Mouse (Mus musculus): ENCODE data around the gene Creb5. TPM values are rescaled to one million over a fixed set of nuclear protein-coding genes. Genes with fewer than 3 reads are reported as not detected.

Creb5 gene
- polyA plus RNA-seq (2015; fragmentation: Nextera tagmentation; extraction: Ambion mirVana): 5.1 and 5.4 TPM in 2 replicates

- Histone ChIP-seq H3K27ac (ENCODE audit: low read length) (no peak within 1 kb of the TSS), H3K4me3 (ENCODE audit: low read depth, low read length) (peak within 1 kb of the TSS; percentile 53), H3K36me3 (ENCODE audit: insufficient read depth, low read length) (no peaks in the 10 kb centered on the region), H3K9me3 (ENCODE audit: low read length) (no peaks in the 10 kb centered on the region), H3K4me1 (ENCODE audit: insufficient read depth, low read depth, low read length) (peaks cover 6% of the 10 kb centered on the region; the same call in 1 of the 2 replicates), H3K4me2 (replicated peaks; ENCODE audit: low read depth, low read length) (peak within 1 kb of the TSS; percentile 90), H3K27me3 (replicated peaks; ENCODE audit: insufficient read depth, low read length) (peaks cover 27% of the 10 kb centered on the region; the same call in 1 of the 2 replicates), H3K9ac (replicated peaks; ENCODE audit: low read depth) (peak within 1 kb of the TSS; percentile 44)
- ATAC-seq: peak; percentile 91
- peak; percentile 91 for DNase-seq (ENCODE audit: low spot score)
- TF ChIP-seq CTCF (IDR thresholded peaks at IDR 0.05): no peak
- 0 out of 2 replicates have a peak, but pooled peaks have one; percentile 4 for TF ChIP-seq EP300 (IDR thresholded peaks at IDR 0.05)
- WGBS: 1% methylated on average over 44 of the region's 45 CpGs
Observed at GRCm38 (mm10) chr6:53287038-53287561, at the start of gene Creb5. Gene Creb5, plus strand, starts transcription at chr6:53287270.

- no peaks in the 10 kb centered on the region for H3K9me3 ChIP-seq (ENCODE audit: low read length)
- H3K9ac ChIP-seq (replicated peaks; ENCODE audit: low read depth): no peak overlapping the region
- no peak for ATAC-seq
- TF ChIP-seq CTCF (IDR thresholded peaks at IDR 0.05): no peak
- TF ChIP-seq EP300 (IDR thresholded peaks at IDR 0.05): no peak
- H3K36me3 ChIP-seq (ENCODE audit: insufficient read depth, low read length): no peaks in the 10 kb centered on the region
- no peak for DNase-seq (ENCODE audit: low spot score)
- no peaks in the 10 kb centered on the region for H3K4me1 ChIP-seq (ENCODE audit: insufficient read depth, low read depth, low read length)
- no peak overlapping the region for H3K27ac ChIP-seq (ENCODE audit: low read length)
- no peaks in the 10 kb centered on the region for H3K27me3 ChIP-seq (replicated peaks; ENCODE audit: insufficient read depth, low read length)
- no peak overlapping the region for H3K4me2 ChIP-seq (replicated peaks; ENCODE audit: low read depth, low read length)
- whole genome bisulfite sequencing: 72% methylated on average over 3 of the region's 3 CpGs
- H3K4me3 ChIP-seq (ENCODE audit: low read depth, low read length): no peak overlapping the region
Observed at GRCm38 (mm10) chr6:53259841-53260240, 27.2 kb upstream of the Creb5 start.

GRCm38 (mm10) chr6:53262401-53262800 is 24.7 kb upstream of the Creb5 start:
- H3K36me3 ChIP-seq (ENCODE audit: insufficient read depth, low read length): no peaks in the 10 kb centered on the region
- no peak overlapping the region for H3K27ac ChIP-seq (ENCODE audit: low read length)
- H3K27me3 ChIP-seq (replicated peaks; ENCODE audit: insufficient read depth, low read length): no peaks in the 10 kb centered on the region
- WGBS: 72% methylated on average over 11 of the region's 11 CpGs
- H3K9ac ChIP-seq (replicated peaks; ENCODE audit: low read depth): no peak overlapping the region
- DNase-seq (ENCODE audit: low spot score): no peak
- no peak overlapping the region for H3K4me2 ChIP-seq (replicated peaks; ENCODE audit: low read depth, low read length)
- no peak for ATAC-seq
- H3K4me1 ChIP-seq (ENCODE audit: insufficient read depth, low read depth, low read length): no peaks in the 10 kb centered on the region
- no peak overlapping the region for H3K4me3 ChIP-seq (ENCODE audit: low read depth, low read length)
- TF ChIP-seq CTCF (IDR thresholded peaks at IDR 0.05): no peak
- TF ChIP-seq EP300 (IDR thresholded peaks at IDR 0.05): no peak
- no peaks in the 10 kb centered on the region for H3K9me3 ChIP-seq (ENCODE audit: low read length)

GRCm38 (mm10) chr6:53267036-53267435 is 20.0 kb upstream of the Creb5 start:
- no peaks in the 10 kb centered on the region for H3K9me3 ChIP-seq (ENCODE audit: low read length)
- no peak overlapping the region for H3K4me3 ChIP-seq (ENCODE audit: low read depth, low read length)
- H3K27me3 ChIP-seq (replicated peaks; ENCODE audit: insufficient read depth, low read length): no peaks in the 10 kb centered on the region
- no peaks in the 10 kb centered on the region; the same call in 1 of the 2 replicates for H3K4me1 ChIP-seq (ENCODE audit: insufficient read depth, low read depth, low read length)
- no peaks in the 10 kb centered on the region for H3K36me3 ChIP-seq (ENCODE audit: insufficient read depth, low read length)
- ATAC-seq: no peak
- WGBS: 21% methylated on average over 7 of the region's 7 CpGs
- no peak overlapping the region for H3K4me2 ChIP-seq (replicated peaks; ENCODE audit: low read depth, low read length)
- no peak for TF ChIP-seq EP300 (IDR thresholded peaks at IDR 0.05)
- TF ChIP-seq CTCF (IDR thresholded peaks at IDR 0.05): peak; percentile 60
- H3K9ac ChIP-seq (replicated peaks; ENCODE audit: low read depth): no peak overlapping the region
- peak; percentile 61 for DNase-seq (ENCODE audit: low spot score)
- H3K27ac ChIP-seq (ENCODE audit: low read length): no peak overlapping the region

GRCm38 (mm10) chr6:53267732-53268505 is 19.2 kb upstream of the Creb5 start:
- no peak for DNase-seq (ENCODE audit: low spot score)
- no peaks in the 10 kb centered on the region; the same call in 1 of the 2 replicates for H3K4me1 ChIP-seq (ENCODE audit: insufficient read depth, low read depth, low read length)
- 34% methylated on average over 12 of the region's 12 CpGs for WGBS
- ATAC-seq: no peak
- H3K36me3 ChIP-seq (ENCODE audit: insufficient read depth, low read length): no peaks in the 10 kb centered on the region
- no peak overlapping the region for H3K4me2 ChIP-seq (replicated peaks; ENCODE audit: low read depth, low read length)
- H3K27ac ChIP-seq (ENCODE audit: low read length): no peak overlapping the region
- no peak overlapping the region for H3K4me3 ChIP-seq (ENCODE audit: low read depth, low read length)
- TF ChIP-seq CTCF (IDR thresholded peaks at IDR 0.05): no peak
- TF ChIP-seq EP300 (IDR thresholded peaks at IDR 0.05): no peak
- no peaks in the 10 kb centered on the region for H3K9me3 ChIP-seq (ENCODE audit: low read length)
- H3K27me3 ChIP-seq (replicated peaks; ENCODE audit: insufficient read depth, low read length): no peaks in the 10 kb centered on the region
- H3K9ac ChIP-seq (replicated peaks; ENCODE audit: low read depth): no peak overlapping the region

- no peak overlapping the region for H3K4me2 ChIP-seq (replicated peaks; ENCODE audit: low read depth, low read length)
- no peaks in the 10 kb centered on the region; the same call in 1 of the 2 replicates for H3K4me1 ChIP-seq (ENCODE audit: insufficient read depth, low read depth, low read length)
- no peaks in the 10 kb centered on the region for H3K9me3 ChIP-seq (ENCODE audit: low read length)
- ATAC-seq (no peak), DNase-seq (ENCODE audit: low spot score) (no peak)
- H3K36me3 ChIP-seq (ENCODE audit: insufficient read depth, low read length): no peaks in the 10 kb centered on the region
- no peak overlapping the region for H3K9ac ChIP-seq (replicated peaks; ENCODE audit: low read depth)
- WGBS: 51% methylated on average over 3 of the region's 3 CpGs
- H3K27ac ChIP-seq (ENCODE audit: low read length): no peak overlapping the region
- no peaks in the 10 kb centered on the region for H3K27me3 ChIP-seq (replicated peaks; ENCODE audit: insufficient read depth, low read length)
- no peak overlapping the region for H3K4me3 ChIP-seq (ENCODE audit: low read depth, low read length)
- TF ChIP-seq CTCF (IDR thresholded peaks at IDR 0.05) (no peak), EP300 (IDR thresholded peaks at IDR 0.05) (no peak)
Observed at GRCm38 (mm10) chr6:53271216-53271615, 15.9 kb upstream of the Creb5 start.

Data from lung, postnatal 0 days (tissue).